Mouse (Mus musculus): ENCODE measurements around the gene Nek6.

GRCm38 (mm10) chr2:38600842-38601241, 89.4 kb downstream of the Nek6 start:
- no peak for TF ChIP-seq CTCF (IDR thresholded peaks at IDR 0.05; ENCODE audit: low read depth, low read length)
- TF ChIP-seq EP300 (IDR thresholded peaks at IDR 0.05; ENCODE audit: insufficient read depth, low read depth, low read length), result no peak
- TF ChIP-seq POLR2A (IDR thresholded peaks at IDR 0.05; ENCODE audit: insufficient read depth, low read length), result no peak

Measured in ES-Bruce4 (cell line).